Mouse (Mus musculus): ENCODE measurements around the gene Tcn2.

Gene Tcn2

DNA sequence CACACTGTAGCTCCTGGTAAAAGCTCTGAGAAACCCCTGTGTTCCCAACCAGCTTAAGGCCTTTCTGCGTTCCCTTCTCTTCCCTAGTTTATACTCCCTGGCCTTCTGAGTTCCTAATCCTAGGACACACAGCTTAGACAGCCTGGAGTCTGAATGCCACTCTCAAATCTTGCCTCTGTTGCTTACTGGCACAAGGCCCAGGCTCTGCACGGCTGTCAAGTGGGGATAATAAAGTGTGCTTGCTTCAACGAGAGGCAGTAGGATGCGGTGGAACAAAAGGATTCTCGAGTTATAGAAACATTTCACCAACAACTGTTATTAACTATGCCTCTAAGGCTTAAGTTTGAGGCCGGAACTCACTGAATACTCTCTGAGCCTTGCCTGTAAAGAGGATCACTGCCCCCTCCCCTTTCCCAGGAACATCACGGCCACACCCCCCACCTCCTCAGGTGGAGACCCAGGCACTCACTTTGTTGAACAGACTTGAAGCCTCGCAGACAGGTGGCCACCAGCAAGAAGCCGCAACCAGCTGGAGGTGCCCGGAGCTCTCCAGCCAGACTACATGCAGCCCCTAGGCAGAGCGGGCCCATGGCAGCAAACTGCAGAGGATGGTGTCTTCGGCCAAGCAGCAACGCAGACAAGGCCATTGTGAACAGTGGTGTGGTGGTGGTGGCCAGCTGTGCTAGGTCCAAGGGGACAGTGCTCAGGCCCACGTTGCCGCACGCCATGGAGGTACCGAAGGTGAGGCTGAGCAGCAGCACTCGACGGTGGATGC is 19.7 kb downstream of the Tcn2 start:
- TF ChIP-seq GATA4 (IDR thresholded peaks at IDR 0.05; ENCODE audit: insufficient replicate concordance, low read length) = no peak

DNA sequence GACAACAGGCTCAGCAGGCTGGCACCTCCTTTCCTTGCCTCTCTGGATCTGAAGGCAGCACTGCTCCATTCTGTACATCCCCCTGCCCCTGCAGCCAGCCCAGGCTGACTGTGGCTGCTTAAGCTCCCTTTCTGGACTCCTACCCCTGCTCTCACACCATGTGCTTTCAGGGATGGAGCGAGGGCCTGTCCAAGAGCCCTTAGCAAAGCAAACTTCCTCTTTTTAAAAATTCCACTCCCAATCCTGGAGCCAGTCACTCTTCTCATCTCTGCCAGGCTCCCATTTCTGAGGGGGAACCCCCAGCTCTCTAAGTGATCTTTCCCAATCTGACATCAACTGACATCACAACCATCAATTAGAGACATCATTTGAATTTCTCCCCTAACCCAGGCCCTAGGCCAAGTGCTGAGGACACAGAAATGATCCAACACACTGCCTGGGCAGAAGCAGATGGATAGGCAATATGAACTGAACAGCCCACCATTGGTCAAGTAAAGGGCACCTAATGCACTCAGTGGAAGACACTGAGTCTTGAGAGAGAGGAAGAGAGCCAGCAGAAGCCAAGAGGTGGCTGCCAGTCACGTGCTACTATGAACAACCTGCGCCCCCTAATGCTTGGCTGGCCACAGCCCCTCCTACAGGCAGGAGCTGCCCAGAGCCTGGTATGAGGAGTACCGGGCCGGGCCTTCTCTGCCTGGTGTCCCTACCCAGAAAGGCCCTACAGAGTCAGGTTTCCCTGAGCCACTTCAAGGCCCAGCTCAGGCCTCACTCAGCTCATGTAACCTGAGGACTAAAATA is 21.2 kb downstream of the Tcn2 start:
- TF ChIP-seq GATA4 (IDR thresholded peaks at IDR 0.05; ENCODE audit: insufficient replicate concordance, low read length) = no peak

DNA sequence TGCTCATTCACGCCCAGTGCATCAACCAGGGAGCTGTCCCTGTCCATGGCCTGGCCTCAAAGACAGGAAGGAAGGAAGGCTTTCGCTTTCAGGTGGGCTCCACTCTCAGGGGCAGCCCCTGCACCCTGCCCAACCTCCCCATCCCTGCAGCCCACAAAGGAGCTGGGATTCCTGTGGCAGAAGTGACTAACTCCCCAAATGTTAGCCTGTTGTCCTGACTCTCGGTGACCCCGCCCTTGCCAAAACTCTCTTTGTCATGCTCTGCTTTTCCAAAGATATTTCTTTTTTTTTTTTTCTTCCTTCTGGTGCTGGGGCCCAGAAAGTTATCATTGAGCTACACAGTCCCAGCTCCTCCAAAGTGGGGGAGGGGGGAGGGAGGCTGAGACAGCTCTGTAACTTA is 22.7 kb downstream of the Tcn2 start:
- TF ChIP-seq GATA4 (IDR thresholded peaks at IDR 0.05; ENCODE audit: insufficient replicate concordance, low read length) = no peak

DNA sequence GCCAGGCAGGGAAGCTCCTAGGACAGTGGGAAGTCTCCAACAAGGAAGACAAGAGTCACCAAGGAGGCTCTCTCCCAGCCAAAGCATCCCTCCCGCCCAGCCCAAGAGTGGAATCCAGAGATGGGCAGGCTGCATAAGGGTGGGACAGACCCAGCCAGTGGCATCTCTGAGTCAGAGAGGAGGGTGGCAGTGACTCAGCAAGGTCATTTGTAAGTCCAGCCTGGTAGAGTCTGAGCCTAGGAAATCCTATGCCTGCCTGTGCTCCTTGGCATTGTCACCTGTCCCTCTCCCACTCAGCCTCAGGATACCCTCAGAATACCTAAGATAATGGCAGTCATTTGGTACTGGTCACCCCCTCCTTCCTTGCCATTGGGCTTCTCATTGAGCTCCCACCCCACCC is 26.5 kb downstream of the Tcn2 start:
- TF ChIP-seq GATA4 (IDR thresholded peaks at IDR 0.05; ENCODE audit: insufficient replicate concordance, low read length) = no peak

DNA sequence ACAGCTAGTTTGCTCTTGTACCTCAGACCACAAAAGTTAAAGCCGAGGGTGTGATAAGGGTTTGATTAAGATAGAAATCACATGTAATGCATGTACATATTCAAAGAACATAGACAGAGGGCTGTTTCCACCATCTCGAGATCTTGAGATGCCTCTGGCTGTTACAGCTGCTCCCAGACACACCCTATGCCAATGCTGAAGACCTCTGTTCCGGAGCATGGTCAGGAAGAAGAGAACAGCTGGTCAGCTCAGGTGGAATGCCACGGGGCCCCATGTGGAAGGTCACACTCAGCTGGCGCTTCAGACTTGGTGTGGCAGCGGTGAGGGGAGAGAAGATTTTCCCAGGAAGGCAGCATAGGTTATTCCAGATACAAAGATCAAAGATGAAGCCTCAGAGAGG is 27.3 kb downstream of the Tcn2 start:
- TF ChIP-seq GATA4 (IDR thresholded peaks at IDR 0.05; ENCODE audit: insufficient replicate concordance, low read length) = no peak

DNA sequence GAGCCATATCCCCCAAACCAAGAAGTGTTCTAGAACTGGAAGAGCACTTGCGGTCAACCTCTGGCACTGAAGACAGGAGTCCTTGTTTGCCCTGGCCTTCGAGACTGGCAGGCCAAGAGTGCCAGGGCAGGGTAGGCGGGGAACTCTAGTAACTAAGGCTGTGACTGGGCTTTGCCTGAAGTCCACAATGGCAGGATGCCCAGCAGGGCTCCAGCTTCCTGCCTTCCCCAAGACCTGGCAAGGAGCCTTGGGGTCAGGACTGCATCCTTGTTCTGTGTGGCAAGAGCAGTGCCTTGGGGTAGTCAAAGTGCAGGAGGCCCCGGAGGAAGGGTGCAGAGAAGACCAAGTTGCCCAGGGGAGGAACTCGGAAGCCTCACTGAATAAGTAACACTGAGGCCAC is 28.9 kb downstream of the Tcn2 start:
- no peak for TF ChIP-seq GATA4 (IDR thresholded peaks at IDR 0.05; ENCODE audit: insufficient replicate concordance, low read length)

DNA sequence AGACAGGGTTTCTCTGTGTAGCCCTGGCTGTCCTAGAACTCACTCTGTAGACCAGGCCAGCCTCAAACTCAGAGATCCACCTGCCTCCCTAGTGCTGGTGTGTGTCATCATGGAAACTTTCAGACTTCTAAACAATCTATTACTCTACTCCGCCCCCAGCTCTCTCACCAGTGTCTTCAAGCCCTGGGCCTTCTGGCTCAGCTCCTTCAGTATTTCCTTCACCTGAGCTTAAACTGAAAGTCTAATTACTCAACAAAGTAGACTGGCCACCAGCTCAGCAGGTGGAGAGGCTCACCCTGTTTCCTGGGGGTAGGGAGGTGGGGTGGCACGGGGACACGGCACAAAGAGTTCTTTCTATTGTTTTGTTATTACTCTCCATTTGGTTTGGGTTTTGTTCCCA is 29.4 kb downstream of the Tcn2 start:
- no peak for TF ChIP-seq GATA4 (IDR thresholded peaks at IDR 0.05; ENCODE audit: insufficient replicate concordance, low read length)

DNA sequence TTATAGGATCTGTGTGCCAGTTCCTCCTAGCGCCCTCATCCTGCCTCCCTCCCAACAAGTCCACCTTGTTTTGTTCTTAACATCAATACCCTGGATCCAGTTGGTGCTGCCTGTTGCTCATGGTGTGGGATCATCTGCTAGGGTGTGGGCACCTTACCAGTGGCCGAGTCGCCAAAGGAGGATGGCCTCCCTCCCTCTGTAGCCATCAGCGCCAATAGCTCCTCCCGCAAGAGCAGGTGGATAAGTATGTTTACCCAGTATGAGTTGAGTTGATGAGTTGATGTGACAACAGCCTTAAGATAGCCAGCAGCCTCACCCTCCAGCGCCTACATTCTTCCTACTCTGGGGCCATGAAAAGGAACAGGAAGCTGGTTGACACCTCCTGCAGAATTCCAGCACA is 31.7 kb downstream of the Tcn2 start:
- TF ChIP-seq GATA4 (IDR thresholded peaks at IDR 0.05; ENCODE audit: insufficient replicate concordance, low read length) = no peak

DNA sequence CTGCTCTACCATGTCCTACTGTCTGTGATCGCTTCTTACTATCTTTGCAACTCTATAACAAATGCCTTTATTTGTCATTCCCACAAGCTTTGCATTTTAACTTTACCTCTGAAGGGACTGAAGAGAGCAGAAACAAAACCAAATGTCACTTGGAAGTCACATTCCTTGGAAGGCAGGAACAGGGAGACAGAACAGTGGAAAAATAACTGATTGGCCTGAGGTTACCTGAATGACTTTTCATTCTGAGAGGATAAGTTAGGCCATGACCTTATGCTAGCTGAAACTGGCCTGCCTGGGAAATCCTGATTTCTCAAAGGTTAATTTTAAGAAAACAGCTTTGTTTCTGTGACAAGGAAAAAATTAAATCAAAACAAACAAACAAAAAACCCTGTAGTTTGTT is 36.0 kb downstream of the Tcn2 start:
- no peak for TF ChIP-seq GATA4 (IDR thresholded peaks at IDR 0.05; ENCODE audit: insufficient replicate concordance, low read length)

DNA sequence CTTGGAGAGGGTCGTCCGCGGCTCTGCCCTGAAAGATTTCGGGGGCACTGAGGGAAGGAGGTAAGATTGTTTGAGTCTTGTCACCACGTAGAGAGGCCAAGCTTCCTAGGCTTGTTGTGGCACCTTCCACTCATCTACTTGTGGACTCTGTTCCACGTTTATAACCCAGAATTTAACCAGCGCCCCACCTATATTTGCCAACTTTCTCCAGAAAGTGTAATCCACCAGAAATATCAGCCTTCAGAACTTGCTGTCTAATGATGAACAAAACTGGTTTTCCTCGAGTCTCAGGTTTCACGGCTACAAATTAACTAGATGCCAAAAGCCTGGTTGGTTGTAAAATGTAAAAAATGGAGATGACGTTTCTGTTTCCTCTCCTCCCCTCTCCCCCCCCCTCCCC is 36.5 kb downstream of the Tcn2 start:
- no peak for TF ChIP-seq GATA4 (IDR thresholded peaks at IDR 0.05; ENCODE audit: insufficient replicate concordance, low read length)

DNA sequence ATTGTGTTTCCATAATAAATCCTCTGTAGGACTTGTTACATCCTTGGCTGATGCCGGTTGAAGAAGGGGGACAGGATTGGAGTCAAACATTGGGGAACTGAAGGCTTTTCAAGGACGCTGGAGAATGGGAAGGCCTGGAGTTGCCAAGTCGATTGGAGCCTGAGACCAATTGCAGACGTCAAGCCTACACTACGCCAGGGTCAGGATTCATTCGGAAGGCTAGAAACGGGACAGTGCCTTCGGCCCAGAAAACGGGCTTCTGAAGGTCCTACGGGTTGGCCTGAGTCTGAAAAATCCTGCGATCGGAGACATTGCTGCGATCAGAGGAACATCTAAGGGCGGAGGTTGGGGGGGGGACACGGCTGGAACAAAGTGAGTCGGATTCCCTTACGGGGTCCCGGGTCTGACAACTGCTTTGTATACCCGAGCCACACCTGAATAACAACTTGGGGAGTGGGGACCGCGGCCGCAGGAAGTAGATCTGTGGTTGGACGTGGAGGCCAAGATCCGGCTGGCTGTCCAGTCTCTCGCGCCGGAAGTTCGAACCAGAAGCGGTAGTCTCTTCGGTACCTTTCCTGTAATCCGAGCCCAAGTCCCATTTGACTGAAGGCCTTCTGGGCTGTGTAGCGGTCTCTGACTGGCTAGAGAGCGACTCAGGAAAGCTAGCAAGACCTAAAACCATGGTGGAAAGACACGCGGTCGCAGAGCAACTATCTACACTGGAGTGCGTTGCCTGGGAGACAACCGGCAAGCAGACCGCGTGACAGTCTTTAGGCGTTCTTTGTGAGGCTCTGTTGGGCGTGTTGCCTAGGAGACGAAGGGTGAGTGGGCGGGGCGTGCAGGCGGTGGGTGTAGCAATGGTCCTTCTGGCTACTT is 37.3 kb downstream of the Tcn2 start, which contains the start of the genes 4921536K21Rik and Dusp18:
4921536K21Rik (minus strand) TSS at position 693 of the 876 bp plus-strand sequence.
Dusp18 (plus strand) TSS at position 835 of the 876 bp plus-strand sequence.
- TF ChIP-seq GATA4 (IDR thresholded peaks at IDR 0.05; ENCODE audit: insufficient replicate concordance, low read length) = no peak

DNA sequence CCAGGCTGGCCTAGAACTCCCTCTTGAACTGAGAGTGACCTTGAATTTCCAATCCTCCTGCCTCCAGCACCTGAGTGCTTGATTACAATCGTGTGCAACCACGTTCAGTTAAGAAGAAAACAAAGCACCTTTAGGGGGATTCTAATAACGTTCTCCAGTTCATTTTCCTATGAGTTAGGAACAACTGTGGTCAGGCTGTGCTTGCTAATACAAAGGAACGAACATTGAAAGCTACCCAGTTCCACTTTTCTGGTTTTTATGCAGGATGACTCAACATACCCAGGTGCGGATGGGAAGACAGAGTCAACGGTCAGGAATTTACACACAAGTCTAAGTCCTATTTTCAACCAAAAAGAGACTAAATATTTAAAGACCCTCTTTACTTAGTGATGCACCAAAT is 38.0 kb downstream of the Tcn2 start:
- no peak for TF ChIP-seq GATA4 (IDR thresholded peaks at IDR 0.05; ENCODE audit: insufficient replicate concordance, low read length)

DNA sequence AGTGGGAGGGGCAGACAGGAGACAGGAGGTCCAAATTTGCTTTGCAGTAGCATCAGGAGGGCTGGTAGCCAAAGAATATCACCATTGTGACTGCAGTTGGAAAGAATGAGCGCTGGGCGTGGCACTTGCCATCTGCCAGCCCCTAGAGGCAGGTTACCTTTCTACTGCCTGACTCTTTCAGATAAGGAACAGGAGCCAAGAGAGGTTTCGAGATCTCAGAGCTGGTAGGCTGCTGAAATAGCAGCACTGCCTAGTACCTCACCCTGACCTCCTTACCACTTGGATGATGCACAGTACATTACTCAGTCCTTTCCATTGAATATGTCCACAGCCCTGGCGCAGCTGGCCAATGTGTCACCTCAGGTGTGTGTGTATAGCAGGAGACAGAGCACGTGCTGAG is 44.6 kb downstream of the Tcn2 start:
- no peak for TF ChIP-seq GATA4 (IDR thresholded peaks at IDR 0.05; ENCODE audit: insufficient replicate concordance, low read length)

DNA sequence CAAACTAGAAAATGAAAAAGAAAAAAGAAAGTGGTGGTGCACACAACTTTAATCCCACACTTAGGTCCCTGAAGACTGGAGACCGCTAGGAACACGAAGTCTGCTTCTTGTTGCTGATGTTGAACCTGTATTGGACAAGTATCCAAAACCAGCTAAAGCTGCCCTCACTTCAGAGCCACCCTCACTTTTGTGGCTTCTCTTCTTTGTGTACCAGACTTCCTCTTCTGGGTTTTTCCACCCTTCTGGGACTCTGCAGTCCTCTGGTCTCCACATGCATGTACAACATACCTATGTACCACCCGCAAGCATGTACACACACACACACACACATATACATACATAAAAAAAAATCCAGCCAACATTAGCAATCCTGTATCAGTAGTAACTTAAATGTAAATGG is 48.2 kb downstream of the Tcn2 start:
- no peak for TF ChIP-seq GATA4 (IDR thresholded peaks at IDR 0.05; ENCODE audit: insufficient replicate concordance, low read length)

DNA sequence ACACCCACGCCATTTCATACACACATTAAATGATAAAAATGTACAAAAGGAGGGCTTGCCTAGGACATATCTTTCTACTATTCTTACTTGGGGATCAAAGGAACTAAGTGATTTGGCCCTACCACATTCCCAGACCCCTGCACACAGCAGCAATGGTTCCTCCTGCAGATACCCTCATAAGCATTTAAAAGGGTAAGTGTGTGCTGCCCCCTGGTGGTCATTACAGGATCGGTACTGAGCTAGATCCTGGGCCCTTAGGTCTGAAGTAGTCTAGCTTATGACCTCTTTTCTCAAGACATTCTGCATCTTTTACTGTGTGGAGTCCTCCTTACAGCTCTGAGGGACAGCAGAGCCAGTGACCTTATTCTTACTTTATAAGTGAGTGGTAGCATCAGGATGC is 52.1 kb downstream of the Tcn2 start:
- no peak for TF ChIP-seq GATA4 (IDR thresholded peaks at IDR 0.05; ENCODE audit: insufficient replicate concordance, low read length)

Measured in liver, adult (tissue).